Mouse (Mus musculus) neural tube, embryonic 11.5 days (tissue): ENCODE results near the gene Pde12. TPM values are rescaled to one million over a fixed set of nuclear protein-coding genes. Genes with fewer than 3 reads are reported as not detected.
"Not testable (repeated sequence)": the region's sequence is repeated elsewhere in the genome, so short reads cannot be mapped to it uniquely, and the experiment has no call there.

Source experiments
- ATAC-seq: fragments of 200-750 bp; cut with Nextera tagmentation; 2 replicates; pipeline ENCODE4 v1.8.0; 2017; ENCODE audit warnings: moderate number of reproducible peaks, mild to moderate bottlenecking, moderate TSS enrichment, moderate library complexity; ENCODE audit not compliant: insufficient read depth, low FRiP score, low TSS enrichment
- DNase-seq: peaks from one replicate; pipeline ENCODE4 v3.0.0-alpha.2; 2015; ENCODE audit warnings: low spot score
- H3K27ac ChIP-seq: fragments of 300-500 bp; sonication (generic); 2 replicates; pipeline ENCODE4 v1.5.1; 2014; ENCODE audit warnings: low read depth, mild to moderate bottlenecking, low read length
- H3K27me3 ChIP-seq: fragments of 300-500 bp; sonication (generic); 2 replicates; pipeline ENCODE4 v1.6.1; 2014; ENCODE audit warnings: mild to moderate bottlenecking, low read length, mixed read lengths; ENCODE audit not compliant: control insufficient read depth, insufficient read depth
- H3K36me3 ChIP-seq: fragments of 300-500 bp; sonication (generic); 2 replicates; pipeline ENCODE4 v1.6.1; 2014; ENCODE audit warnings: mild to moderate bottlenecking, low read length, moderate library complexity, mixed read lengths; ENCODE audit not compliant: control insufficient read depth, insufficient read depth
- H3K4me1 ChIP-seq: fragments of 300-500 bp; sonication (generic); 2 replicates; pipeline ENCODE4 v1.6.1; 2014; ENCODE audit warnings: low read length, mixed read lengths; ENCODE audit not compliant: control insufficient read depth, insufficient read depth
- H3K4me2 ChIP-seq: fragments of 300-500 bp; sonication (generic); 2 replicates; pipeline ENCODE4 v1.6.1; 2014; ENCODE audit warnings: low read depth, mild to moderate bottlenecking, moderate library complexity
- H3K4me3 ChIP-seq: fragments of 300-500 bp; sonication (generic); 2 replicates; pipeline ENCODE4 v1.5.1; 2014; ENCODE audit warnings: low read depth, low read length
- H3K9ac ChIP-seq: fragments of 300-500 bp; sonication (generic); 2 replicates; pipeline ENCODE4 v1.6.1; 2014; ENCODE audit warnings: mild to moderate bottlenecking, low read length
- H3K9me3 ChIP-seq: fragments of 300-500 bp; sonication (generic); 2 replicates; pipeline ENCODE4 v1.6.1; 2016; ENCODE audit warnings: low read length; ENCODE audit not compliant: control insufficient read depth
- WGBS: fragments of 180-500 bp; shearing (Covaris S2); extraction: QIAGEN DNeasy Blood & Tissue Kit; methylation state at CpG from one replicate; pipeline ENCODE4 v1.1.7; 2014; 5-methylcytosine and 5-hydroxymethylcytosine counted together
- polyA plus RNA-seq: library from polyadenylated mRNA; unstranded; fragments of >200 nt; fragmentation: Nextera tagmentation; extraction: Ambion mirVana; gene quantifications from 2 replicates; pipeline ENCODE4 v1.2.1, GENCODE M21; 2014

Pde12 gene
- polyA plus RNA-seq, 1 experiment from 2014 or later = 14.9 TPM

GRCm38 (mm10) chr14:26671870-26672615, 2.4 kb upstream of the Pde12 start:
- WGBS = 72% methylated on average over 17 of the region's 17 CpGs

GRCm38 (mm10) chr14:26670964-26671363, 1.3 kb upstream of the Pde12 start:
- Histone ChIP-seq H3K27ac (no peak overlapping the region), H3K9me3 (no peaks in the 10 kb centered on the region), H3K4me3 (no peak overlapping the region), H3K9ac (no peak overlapping the region), H3K27me3 (no peaks in the 10 kb centered on the region), H3K4me2 (no peak overlapping the region), H3K4me1 (peaks cover 11% of the 10 kb centered on the region), H3K36me3 (no peaks in the 10 kb centered on the region)
- ATAC-seq (no peak), DNase-seq (no peak)

More at GRCm38 (mm10) chr14:26671870-26672615, 2.4 kb upstream of the Pde12 start:
- not testable (repeated sequence) for H3K9me3 ChIP-seq, H3K27me3 ChIP-seq, H3K9ac ChIP-seq, H3K4me2 ChIP-seq, H3K4me1 ChIP-seq, H3K36me3 ChIP-seq, H3K27ac ChIP-seq, DNase-seq, ATAC-seq, H3K4me3 ChIP-seq

- Histone ChIP-seq H3K4me2 (peak overlapping the region; percentile 79), H3K9ac (peak overlapping the region; percentile 87), H3K36me3 (no peaks in the 10 kb centered on the region), H3K9me3 (no peaks in the 10 kb centered on the region), H3K27ac (peak overlapping the region; percentile 63), H3K4me3 (peak overlapping the region; percentile 98), H3K27me3 (no peaks in the 10 kb centered on the region), H3K4me1 (peaks cover 11% of the 10 kb centered on the region)
- WGBS = 2% methylated on average over 73 of the region's 73 CpGs
- DNase-seq (peak; percentile 13), ATAC-seq (peak; percentile 41)
These were observed 1.1 kb downstream of the Pde12 start for GRCm38 (mm10) chr14:26668371-26669291.

- WGBS = 26% methylated on average over 6 of the region's 6 CpGs
- Histone ChIP-seq H3K27ac (no peak overlapping the region), H3K27me3 (no peaks in the 10 kb centered on the region), H3K9ac (peak overlapping the region; percentile 87), H3K4me3 (peak overlapping the region; percentile 98), H3K4me1 (peaks cover 11% of the 10 kb centered on the region), H3K36me3 (no peaks in the 10 kb centered on the region), H3K9me3 (no peaks in the 10 kb centered on the region), H3K4me2 (peak overlapping the region; percentile 79)
- ATAC-seq (no peak), DNase-seq (no peak)
These were observed 1.7 kb downstream of the Pde12 start for GRCm38 (mm10) chr14:26667991-26668370.

GRCm38 (mm10) chr14:26663851-26664250, 5.8 kb downstream of the Pde12 start:
- Histone ChIP-seq H3K4me1 (peaks cover 11% of the 10 kb centered on the region), H3K36me3 (no peaks in the 10 kb centered on the region), H3K4me3 (no peak overlapping the region), H3K9ac (no peak overlapping the region), H3K9me3 (no peaks in the 10 kb centered on the region), H3K27me3 (no peaks in the 10 kb centered on the region), H3K27ac (no peak overlapping the region), H3K4me2 (no peak overlapping the region)
- 91% methylated on average over 2 of the region's 2 CpGs for WGBS
- no peak for ATAC-seq
- DNase-seq = no peak

GRCm38 (mm10) chr14:26662488-26662887, 7.2 kb downstream of the Pde12 start:
- ATAC-seq (no peak), DNase-seq (no peak)
- H3K36me3 ChIP-seq = peaks cover 3% of the 10 kb centered on the region; the same call in 1 of the 2 replicates
- H3K4me3 ChIP-seq = no peak overlapping the region
- H3K9me3 ChIP-seq = no peaks in the 10 kb centered on the region
- peaks cover 6% of the 10 kb centered on the region for H3K4me1 ChIP-seq
- H3K4me2 ChIP-seq = no peak overlapping the region
- no peak overlapping the region for H3K9ac ChIP-seq
- 90% methylated on average over 2 of the region's 2 CpGs for WGBS
- H3K27ac ChIP-seq = no peak overlapping the region
- no peaks in the 10 kb centered on the region for H3K27me3 ChIP-seq

GRCm38 (mm10) chr14:26662016-26662415, 7.7 kb downstream of the Pde12 start:
- H3K9me3 ChIP-seq = no peaks in the 10 kb centered on the region
- no peak overlapping the region for H3K27ac ChIP-seq
- DNase-seq (no peak), ATAC-seq (no peak)
- H3K4me3 ChIP-seq = no peak overlapping the region
- H3K4me2 ChIP-seq = no peak overlapping the region
- H3K9ac ChIP-seq = no peak overlapping the region
- H3K4me1 ChIP-seq = peaks cover 3% of the 10 kb centered on the region
- WGBS = 90% methylated on average over 3 of the region's 3 CpGs
- H3K27me3 ChIP-seq = no peaks in the 10 kb centered on the region
- H3K36me3 ChIP-seq = peaks cover 3% of the 10 kb centered on the region; the same call in 1 of the 2 replicates

GRCm38 (mm10) chr14:26660233-26660632, 9.4 kb downstream of the Pde12 start:
- Histone ChIP-seq H3K36me3 (peaks cover 3% of the 10 kb centered on the region; the same call in 1 of the 2 replicates), H3K27ac (no peak overlapping the region), H3K4me3 (no peak overlapping the region), H3K9me3 (no peaks in the 10 kb centered on the region), H3K27me3 (no peaks in the 10 kb centered on the region), H3K4me1 (no peaks in the 10 kb centered on the region), H3K4me2 (no peak overlapping the region), H3K9ac (no peak overlapping the region)
- 93% methylated on average over 1 of the region's 1 CpGs for WGBS
- ATAC-seq (no peak), DNase-seq (no peak)
